Mouse (Mus musculus): Measurements from ENCODE around the gene Rpain. TPM values are rescaled to one million over a fixed set of nuclear protein-coding genes. Genes with fewer than 3 reads are reported as not detected.

The Rpain gene
- 10 to 100 TPM; 17.4 to 18.1 TPM for total RNA-seq (2021)
- long read RNA-seq, experiment 1, transcript Rpain-201 (7 exons, 1,100 nt), result major isoform, 11 of 23 reads
- long read RNA-seq, experiment 1, partial matches to known transcripts, result 0 of 23 reads
- long read RNA-seq, experiment 1, other reads (novel, unspliced or antisense), result 8 of 23 reads
- long read RNA-seq, experiment 2, transcript Rpain-201 (7 exons, 1,100 nt), result major isoform, 13 of 22 reads
- long read RNA-seq, experiment 2, partial matches to known transcripts, result 0 of 22 reads
- long read RNA-seq, experiment 2, other reads (novel, unspliced or antisense), result 8 of 22 reads

DNA sequence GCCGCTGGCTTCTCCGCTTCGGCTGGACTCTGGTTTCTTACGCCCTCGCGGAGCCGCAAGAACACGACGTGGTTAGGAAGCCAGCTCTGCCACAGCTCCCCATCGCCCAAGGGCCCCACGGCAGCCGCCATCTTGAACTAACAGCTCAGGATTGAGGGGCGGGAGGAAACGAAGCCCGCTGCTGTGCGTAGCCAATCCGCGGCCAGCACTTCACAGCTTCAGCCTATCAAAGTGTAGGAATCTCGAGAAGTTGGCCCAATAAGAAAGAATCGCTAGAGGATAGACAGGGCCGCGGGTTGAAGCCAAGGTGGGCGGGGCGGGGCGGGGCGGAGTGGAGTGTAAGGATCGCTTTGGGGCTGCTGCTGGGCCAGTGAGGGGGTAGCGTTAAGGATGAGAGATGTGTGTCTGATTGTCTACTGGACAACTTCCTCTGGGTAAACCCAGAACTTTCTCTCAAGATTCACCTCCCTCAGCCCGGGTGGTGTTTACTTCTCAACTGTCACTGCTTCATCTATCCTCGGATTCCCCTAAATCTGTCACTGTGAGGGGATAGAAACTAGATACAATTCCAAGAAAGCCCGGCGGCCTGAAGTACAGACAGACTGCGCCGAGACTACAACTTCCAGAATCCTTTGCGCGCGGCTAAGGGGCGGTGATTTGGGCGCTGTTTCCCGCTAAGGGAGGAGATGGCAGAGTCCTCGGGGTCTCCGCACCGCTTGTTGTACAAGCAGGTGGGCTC lies at the start of gene Rpain, which contains the start of gene Nup88:
Gene Rpain, plus strand, starts transcription at position 393 of the 739 bp plus-strand sequence.
Gene Nup88, minus strand, starts transcription at position 153 of the 739 bp plus-strand sequence.
- peak; percentile 89 for DNase-seq
- intact Hi-C loops (cut with DNase I), result no loop called here

DNA sequence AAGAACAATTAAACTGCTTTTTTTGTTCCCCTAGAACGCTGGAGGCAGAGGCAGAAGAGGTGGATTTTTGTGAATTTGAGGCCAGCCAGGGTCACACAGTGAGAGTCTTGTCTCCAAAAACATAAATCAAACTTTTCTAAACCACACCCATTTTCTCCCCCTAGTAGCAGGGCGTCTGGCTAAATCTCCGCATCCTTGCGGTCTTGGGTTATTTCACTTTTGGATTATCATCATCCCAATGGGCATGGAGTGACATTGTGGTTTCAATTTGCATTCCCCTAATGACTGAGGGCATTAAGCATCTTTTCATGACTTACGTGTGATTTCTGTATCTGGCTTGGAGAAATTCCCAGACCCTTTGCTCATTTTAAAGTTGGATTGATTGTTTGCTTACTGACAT lies 38.6 kb upstream of the Rpain start:
- intact Hi-C loops (cut with DNase I), result no loop called here
- DNase-seq, result no peak

- intact Hi-C loops (cut with DNase I), result no loop called here
- no peak for DNase-seq
These were observed 34.7 kb upstream of the Rpain start for GRCm38 (mm10) chr11:70935316-70935715.

DNA sequence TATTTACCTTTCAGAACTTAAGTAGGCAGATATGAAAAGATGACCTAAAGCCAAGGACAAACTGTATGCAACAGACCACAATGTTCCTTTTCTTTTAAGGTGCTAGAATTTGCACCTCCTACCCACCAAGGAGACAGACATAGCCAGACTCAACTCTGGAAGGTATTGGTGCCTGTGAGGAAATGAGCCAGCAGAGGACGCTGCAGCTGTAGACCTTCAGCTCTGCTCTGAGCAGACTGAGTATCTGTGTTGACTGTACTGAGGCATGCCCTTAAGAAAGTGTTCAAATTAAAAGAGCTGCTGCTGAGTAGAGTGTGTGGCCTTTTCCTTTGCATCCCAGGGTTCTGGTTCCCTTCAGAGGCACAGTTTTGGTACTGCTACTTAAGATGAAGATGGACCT lies 27.4 kb upstream of the Rpain start:
- intact Hi-C loops (cut with DNase I), result no loop called here

GRCm38 (mm10) chr11:70943651-70944050 lies 26.4 kb upstream of the Rpain start:
- intact Hi-C loops (cut with DNase I), result no loop called here

More for the DNA sequence above, 27.4 kb upstream of the Rpain start:
- DNase-seq, result no peak

DNA sequence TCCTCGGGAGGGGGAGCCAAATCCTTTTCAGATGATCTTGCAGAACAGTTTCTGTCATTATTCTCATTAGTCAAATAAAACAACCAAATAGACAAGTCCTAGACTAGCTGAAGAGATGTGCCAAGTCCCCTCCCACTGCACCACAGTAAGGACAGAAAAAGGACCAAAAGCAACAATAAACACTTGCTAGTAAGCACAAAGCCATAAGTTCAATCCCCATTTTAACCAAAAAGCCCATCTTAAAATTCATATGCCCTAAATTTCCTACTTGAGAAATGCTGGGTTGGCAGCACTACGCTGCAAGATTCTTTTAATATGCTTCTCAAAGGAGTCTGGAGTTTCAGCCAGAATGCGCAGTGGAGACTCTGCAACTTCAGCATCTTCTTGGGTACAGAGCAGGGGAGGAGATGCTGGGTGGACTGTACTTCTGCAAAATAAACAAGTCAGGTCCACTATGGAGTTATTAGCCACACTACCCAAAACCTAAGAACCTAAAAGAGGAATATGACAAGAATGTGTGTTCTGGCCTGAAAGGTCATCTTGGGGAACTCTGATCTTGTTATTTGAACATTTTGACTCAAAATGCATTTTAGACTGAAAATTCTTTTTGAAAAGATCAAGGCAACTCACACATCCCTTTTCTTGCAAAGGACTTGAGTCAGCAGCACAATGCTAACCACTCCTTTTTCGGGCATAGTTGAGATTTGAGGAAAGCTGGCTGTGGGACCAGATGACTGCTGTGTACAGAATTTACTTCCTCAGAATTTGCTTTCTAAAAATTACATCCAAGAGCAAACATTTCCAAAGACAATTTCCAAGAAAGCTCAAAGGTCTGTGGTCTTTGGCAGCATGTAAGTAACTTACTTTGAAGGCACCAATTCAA lies 24.8 kb upstream of the Rpain start:
- DNase-seq, result no peak
- intact Hi-C loops (cut with DNase I), result no loop called here

More at GRCm38 (mm10) chr11:70943651-70944050, 26.4 kb upstream of the Rpain start:
- no peak for DNase-seq

GRCm38 (mm10) chr11:70954711-70955110 lies 15.3 kb upstream of the Rpain start:
- no peak for DNase-seq
- intact Hi-C loops (cut with DNase I), result no loop called here

GRCm38 (mm10) chr11:70960786-70961554 lies 9.0 kb upstream of the Rpain start:
- intact Hi-C loops (cut with DNase I), result no loop called here
- DNase-seq, result no peak

DNA sequence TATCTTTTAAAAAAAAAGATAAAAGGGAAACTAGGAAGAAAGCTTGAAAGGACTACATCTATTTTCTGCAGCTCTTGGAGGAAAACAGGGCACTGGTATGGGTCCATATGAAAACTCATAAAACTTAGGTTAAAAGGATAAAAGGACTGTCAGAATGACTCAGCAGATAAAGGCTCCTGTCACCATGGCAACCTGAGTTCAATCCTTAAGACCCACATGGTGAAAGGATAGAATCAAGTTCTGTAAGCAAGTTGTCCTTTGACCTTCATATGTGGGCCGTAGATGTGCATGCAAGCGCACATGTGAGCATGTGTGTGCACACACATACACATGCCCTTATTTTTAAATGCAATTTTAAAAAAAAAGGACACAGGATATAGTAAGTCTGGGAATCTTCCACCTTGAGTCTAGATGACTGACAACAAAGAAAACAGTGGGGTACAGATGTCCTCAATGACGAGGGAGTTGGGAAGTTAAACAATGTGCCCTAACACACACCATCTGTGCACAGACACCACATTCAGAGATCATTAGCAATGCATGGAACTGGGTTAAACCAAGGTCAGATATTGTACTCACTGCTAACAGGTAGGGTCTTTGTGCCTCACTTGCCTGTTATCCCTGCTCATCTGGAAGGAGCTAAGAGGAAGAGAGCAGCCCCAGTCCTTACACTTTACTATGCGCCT lies 5.6 kb upstream of the Rpain start:
- no peak for DNase-seq
- intact Hi-C loops (cut with DNase I), result no loop called here

- DNase-seq, result no peak
- intact Hi-C loops (cut with DNase I), result no loop called here
These were observed 680 bp upstream of the Rpain start for GRCm38 (mm10) chr11:70969271-70969794.

DNA sequence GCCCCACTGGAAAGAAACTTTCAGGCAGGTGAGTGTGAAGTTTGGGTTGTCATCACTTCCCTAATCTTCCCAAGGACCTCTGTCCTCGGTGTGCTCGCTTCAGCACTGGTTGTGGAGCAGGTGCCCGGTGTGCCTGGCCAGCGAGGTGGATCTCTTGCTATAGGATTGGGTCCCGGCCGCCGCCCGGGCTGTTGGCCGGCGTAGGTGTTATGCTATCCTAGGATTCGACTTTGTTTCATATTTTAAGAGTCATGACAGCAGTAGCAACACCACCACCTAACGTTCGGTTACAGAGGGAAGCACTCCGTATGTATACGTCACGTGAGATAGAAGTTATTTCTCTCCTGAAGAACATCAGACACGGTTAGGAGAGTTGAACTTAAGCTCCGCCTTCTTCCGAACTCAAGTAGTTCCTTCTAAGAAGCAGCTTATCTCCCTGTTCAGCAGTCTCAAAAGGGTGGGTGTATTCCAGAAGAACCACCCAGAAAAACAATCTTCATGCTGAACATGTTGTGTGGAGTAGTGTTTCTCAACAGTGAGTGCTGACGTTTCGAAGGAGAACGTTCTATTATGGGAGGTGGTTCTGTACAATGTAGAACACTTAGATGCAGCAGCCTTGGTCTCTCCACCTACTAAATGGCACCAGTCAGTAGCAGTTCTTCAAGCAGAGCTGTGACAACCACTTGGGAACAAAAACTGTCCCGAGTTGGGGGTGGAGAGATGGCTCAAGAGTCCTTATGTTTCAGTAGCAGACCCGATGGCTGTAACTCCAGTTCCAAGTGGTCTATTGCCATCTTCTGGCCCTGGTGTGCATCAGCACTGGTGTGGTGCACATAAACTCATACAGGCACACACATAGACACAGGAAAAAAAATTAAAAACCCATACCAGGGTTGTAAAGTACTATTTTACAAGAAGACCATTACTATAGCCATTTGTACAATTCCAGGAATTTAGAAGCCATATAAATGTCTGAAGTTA lies 837 bp downstream of the Rpain start:
- no peak for DNase-seq
- intact Hi-C loops (cut with DNase I), result no loop called here

- intact Hi-C loops (cut with DNase I), result no loop called here
- DNase-seq, result no peak
These were observed 2.6 kb downstream of the Rpain start for GRCm38 (mm10) chr11:70972586-70972985.

DNA sequence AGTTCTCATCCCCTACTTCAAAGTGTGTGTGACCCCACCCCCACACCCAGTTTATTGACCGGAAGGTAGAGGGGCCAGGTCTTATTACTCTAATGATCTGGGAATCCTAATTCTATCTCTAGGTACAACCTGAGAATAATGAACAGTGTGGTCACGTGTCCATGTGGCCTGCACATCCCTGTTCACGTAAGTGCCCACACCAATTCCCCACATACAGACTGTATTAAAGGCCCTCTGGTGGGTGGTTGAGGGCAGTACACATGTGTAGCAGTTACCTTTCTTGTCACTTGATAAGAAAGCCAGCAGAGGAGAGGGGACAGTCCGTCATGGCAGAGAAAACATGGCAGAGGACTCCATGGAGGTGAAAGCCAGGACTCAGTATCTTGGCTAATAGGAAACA lies 3.9 kb downstream of the Rpain start:
- intact Hi-C loops (cut with DNase I), result no loop called here
- DNase-seq, result no peak

DNA sequence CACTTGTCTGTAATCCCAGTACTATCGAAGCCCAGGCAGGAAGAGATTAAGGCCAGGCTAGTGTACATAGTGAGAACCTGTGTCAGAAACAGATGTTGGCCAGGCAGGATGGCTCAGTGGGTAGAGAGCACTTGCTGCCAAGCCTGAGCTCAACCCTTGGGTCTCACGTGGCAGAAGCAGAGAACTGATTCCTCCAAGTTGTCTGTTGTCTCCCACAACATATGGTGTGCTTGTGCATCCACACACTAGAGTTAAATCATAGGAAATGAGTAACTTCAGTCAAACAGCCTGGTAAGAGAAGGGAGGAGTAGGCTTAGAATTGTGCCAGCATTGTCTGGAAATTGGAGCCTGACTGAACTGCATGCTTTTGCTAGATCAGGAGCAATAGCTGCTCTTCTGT lies 5.2 kb downstream of the Rpain start:
- intact Hi-C loops (cut with DNase I), result no loop called here

GRCm38 (mm10) chr11:70977293-70977692 lies 7.3 kb downstream of the Rpain start:
- DNase-seq, result no peak
- intact Hi-C loops (cut with DNase I), result no loop called here

More for the DNA sequence above, 5.2 kb downstream of the Rpain start:
- no peak for DNase-seq

GRCm38 (mm10) chr11:70980232-70980631 lies 10.2 kb downstream of the Rpain start:
- no peak for DNase-seq
- intact Hi-C loops (cut with DNase I), result no loop called here

- no peak for DNase-seq
- intact Hi-C loops (cut with DNase I), result no loop called here
These were observed 10.9 kb downstream of the Rpain start for GRCm38 (mm10) chr11:70980751-70981510.
